Mouse (Mus musculus) C3H10T1/2 (cell line): ENCODE results near the gene Sertad1. TPM values are rescaled to one million over a fixed set of nuclear protein-coding genes. Genes with fewer than 3 reads are reported as not detected.

Experiments used
- polyA plus RNA-seq, 2 experiments: library from polyadenylated mRNA; unstranded; fragments of >200 nt; fragmentation: generic; extraction: Trizol; gene quantifications; one replicate each; pipeline ENCODE4 v1.2.1; 2012; ENCODE audit warnings: missing spikeins in 2 of 2

The Sertad1 gene
- polyA plus RNA-seq = 10 to 100 TPM; 78.0 to 83.1 TPM

DNA sequence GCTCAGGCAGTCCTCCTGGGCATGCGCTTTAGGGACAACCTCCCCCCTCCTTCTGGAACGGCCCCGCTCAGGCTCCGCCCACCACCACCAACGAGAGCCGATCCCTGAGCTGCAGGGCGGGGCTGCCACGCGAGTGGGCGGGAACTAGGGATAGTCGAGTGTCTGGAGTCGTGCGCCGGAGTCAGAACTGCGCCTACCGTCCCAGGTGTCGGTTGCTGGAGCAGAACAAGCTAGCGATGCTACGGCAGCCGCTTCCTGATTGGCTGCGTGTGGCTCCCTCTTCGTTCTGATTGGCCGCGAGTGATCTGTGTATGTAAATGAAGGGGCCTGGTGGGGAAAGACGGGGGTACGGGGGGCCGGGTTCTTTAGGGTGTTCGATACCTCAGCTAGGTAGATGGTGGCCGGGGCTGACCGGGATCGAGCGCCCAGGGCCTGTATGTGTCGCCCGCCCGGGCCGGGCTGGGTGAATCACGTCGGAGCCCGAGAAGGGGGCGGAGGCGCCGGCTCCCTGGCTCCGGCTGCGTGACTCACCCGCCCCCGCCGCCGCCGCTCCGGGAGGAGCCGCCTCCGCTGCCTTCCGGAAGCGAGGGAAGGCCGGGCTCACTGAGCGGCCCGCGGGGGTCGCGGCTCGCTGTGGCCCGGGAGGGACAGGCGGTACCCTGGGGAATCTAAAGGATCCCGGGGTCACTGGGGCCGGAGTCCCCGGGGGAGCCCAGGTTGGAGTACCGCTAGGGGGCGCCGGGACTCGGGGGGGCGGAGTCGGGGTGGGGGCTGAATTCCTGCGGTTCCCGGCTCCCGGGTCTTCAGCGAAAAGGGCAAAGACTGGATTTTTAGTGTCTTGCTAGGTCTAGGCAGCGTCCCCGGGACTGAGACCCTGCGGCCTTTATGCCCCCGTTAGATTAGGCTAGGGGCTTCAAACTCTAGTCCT lies at the start of gene Sertad1:
Sertad1 (plus strand) TSS at position 141 of the 928 bp plus-strand sequence.

DNA sequence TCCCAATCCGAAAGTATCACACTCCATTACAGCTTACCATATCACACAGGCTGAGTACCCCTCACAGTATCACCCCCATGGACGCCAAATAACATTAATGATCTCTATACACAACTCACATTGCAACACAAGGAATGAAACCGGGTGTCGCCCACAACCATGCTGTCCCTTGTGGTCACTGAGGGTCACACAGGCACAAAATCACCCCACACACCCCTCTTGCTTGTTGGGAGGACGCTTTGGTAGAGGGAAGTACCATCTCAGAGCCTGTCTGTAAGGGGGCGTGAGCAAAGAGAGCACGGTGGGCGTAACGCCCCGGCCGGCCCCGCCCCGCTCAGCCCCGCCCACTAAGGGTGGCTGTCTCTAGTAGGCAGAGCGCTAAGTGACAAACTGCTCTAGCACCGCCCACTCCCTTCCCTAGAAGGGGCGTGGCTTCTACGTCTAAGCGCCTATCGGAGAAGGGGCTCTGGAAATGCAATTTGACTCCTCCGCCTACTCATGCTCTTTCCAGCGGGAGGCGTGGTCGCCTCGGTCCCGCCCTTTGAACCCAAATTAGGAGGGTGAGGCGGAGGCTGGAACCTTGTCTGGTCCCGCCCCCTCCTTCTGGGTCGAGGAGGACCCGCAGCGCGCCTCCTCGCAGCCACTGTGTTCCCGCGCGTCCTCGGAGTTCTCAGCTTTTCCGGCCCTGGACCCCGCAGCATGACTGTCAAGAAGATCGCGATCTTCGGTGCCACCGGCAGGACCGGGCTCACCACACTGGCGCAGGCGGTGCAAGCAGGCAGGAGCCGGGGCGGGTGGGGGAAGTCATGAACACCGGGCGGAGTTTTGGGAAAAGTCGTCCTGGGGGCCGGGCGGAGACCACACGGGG lies 39.1 kb upstream of the Sertad1 start, which contains the start of the genes Sptbn4 and Blvrb:
Sptbn4 (minus strand) TSS at position 268 of the 868 bp plus-strand sequence.
Blvrb (plus strand) TSS at position 560 of the 868 bp plus-strand sequence.

DNA sequence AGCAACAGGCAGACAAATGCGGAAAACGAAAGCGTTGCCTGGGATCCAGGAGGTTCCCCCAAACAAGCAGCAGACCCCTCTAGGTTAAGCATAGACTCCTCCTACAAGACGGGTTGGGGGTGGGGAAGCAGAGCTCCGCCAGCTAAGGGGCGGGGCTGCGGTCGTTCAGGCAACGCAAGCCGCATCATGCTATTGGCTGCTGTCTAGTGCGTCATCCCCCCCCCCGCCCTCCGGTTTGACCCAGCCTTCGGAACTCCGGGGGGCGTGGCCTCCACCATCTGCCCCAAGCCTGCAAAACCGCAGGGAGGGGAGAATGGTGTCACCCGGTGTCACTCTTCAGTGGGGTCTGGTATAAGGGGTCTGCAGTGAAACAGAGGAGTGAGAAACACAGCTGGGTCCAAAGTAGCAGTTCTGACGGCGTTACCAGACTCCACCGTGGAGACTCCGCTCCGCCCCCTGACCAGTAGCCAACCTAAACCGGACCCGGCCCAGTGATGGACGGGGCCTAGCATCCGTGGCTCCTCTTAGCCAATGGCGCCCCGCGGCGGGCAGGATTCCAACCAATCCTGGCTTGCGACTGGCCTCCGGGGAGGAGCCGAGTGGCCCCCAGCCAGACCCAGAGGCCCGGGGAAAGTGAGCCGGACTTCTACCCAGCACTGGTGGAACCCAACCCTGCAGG lies 13.4 kb upstream of the Sertad1 start, which contains the start of gene Sertad3:
Sertad3 (plus strand) TSS at position 613 of the 679 bp plus-strand sequence.

DNA sequence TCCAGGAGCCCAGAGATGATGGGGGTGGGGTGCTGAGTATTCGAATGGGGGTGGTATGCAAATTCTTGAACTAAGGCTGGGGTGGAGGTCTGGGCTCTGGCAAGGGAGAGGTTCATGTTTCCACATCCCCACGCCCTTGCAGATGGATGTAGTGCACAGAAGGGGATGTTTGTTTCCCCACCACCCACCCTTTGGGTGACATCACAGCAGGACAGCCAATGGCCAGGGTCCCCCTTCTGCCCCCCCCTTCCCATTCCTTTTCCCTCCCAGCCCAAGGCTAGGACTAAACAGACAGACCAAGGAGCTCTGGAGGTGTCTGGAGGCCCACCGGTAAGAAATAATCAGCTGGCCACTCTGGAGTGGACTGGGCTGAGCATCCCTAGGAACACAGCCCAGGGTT lies 12.3 kb downstream of the Sertad1 start, which contains the start of gene Prx:
Prx (plus strand) TSS at position 289 of the 400 bp plus-strand sequence.

DNA sequence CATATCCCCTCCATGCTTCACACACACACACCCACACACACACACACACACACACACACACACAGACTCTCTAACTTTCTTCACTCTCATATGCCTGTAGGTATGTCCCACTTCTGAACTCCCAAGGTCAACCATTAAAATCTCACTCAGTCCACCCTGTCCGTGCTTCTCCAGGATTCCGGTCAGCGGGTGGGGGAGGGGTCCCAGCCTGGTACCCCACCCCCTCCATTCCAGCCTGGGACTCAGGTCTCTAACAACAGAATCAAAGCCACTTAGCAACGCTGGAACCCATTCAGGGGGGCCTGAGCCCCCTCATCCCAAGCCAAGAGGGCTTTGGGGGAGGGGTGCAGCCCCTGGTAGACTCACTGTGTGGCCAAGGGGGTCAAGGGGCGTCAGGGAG lies 36.3 kb downstream of the Sertad1 start, which contains the start of gene Hipk4:
Hipk4 (plus strand) TSS at position 301 of the 400 bp plus-strand sequence.

Other genes starting within 250 kb of the Sertad1 start
- 10 to 100 TPM in 1 of 2 experiments, 1 to 10 TPM in 1; 6.9 to 33.6 TPM for gene Numbl, start 228.5 kb upstream of the Sertad1 start, polyA plus RNA-seq
- gene Ltbp4, start 149.2 kb upstream of the Sertad1 start, polyA plus RNA-seq = 10 to 100 TPM in 1 of 2 experiments, under 1 TPM in 1; 0.42 to 10.0 TPM
- gene Shkbp1, start 130.9 kb upstream of the Sertad1 start, polyA plus RNA-seq = 10 to 100 TPM; 23.0 to 28.8 TPM
- gene Gm20479, start 129.5 kb upstream of the Sertad1 start, polyA plus RNA-seq = not detected
- gene Sptbn4, start 39.2 kb upstream of the Sertad1 start, polyA plus RNA-seq = under 1 TPM; 0.14 to 0.55 TPM
- 100 to 1,000 TPM in 1 of 2 experiments, 10 to 100 TPM in 1; 86.0 to 169 TPM for gene Blvrb, start 38.9 kb upstream of the Sertad1 start, polyA plus RNA-seq
- gene Sertad3, start 13.1 kb upstream of the Sertad1 start, polyA plus RNA-seq = 10 to 100 TPM; 10.3 to 28.6 TPM
- 1 to 10 TPM; 1.3 to 6.9 TPM for gene Prx, start 12.4 kb downstream of the Sertad1 start, polyA plus RNA-seq
- gene Hipk4, start 36.4 kb downstream of the Sertad1 start, polyA plus RNA-seq = 1 to 10 TPM in 1 of 2 experiments, under 1 TPM in 1; 0.06 to 2.7 TPM
- gene Pld3, start 66.3 kb downstream of the Sertad1 start, polyA plus RNA-seq = 100 to 1,000 TPM in 1 of 2 experiments, 10 to 100 TPM in 1; 25.5 to 115 TPM
- gene 2310022A10Rik, start 66.3 kb downstream of the Sertad1 start, polyA plus RNA-seq = 10 to 100 TPM; 11.0 to 14.0 TPM
- 100 to 1,000 TPM in 1 of 2 experiments, 10 to 100 TPM in 1; 65.5 to 179 TPM for gene Akt2, start 104.6 kb downstream of the Sertad1 start, polyA plus RNA-seq
- under 1 TPM; 0.05 to 0.26 TPM for gene Ttc9b, start 167.0 kb downstream of the Sertad1 start, polyA plus RNA-seq
- 10 to 100 TPM; 33.6 to 34.0 TPM for gene Map3k10, start 187.7 kb downstream of the Sertad1 start, polyA plus RNA-seq
- 1 to 10 TPM in 1 of 2 experiments, under 1 TPM in 1; 0.02 to 1.1 TPM for gene Zfp607b, start 202.4 kb downstream of the Sertad1 start, polyA plus RNA-seq
- gene Zfp60, start 244.5 kb downstream of the Sertad1 start, polyA plus RNA-seq = 1 to 10 TPM in 1 of 2 experiments, under 1 TPM in 1; 0.19 to 2.0 TPM